Mouse (Mus musculus) ES-Bruce4 (cell line): ENCODE data around the gene 2510039O18Rik.

ENCODE experiments used
- EP300 ChIP-seq: IDR thresholded peaks from 2 replicates; pipeline ENCODE4 v1.6.1; 2011; ENCODE audit warnings: low read depth, low read length; ENCODE audit not compliant: insufficient read depth
- POLR2A ChIP-seq: IDR thresholded peaks from one replicate; pipeline ENCODE4 v1.8.1; 2011; ENCODE audit warnings: low read length; ENCODE audit not compliant: insufficient read depth

DNA sequence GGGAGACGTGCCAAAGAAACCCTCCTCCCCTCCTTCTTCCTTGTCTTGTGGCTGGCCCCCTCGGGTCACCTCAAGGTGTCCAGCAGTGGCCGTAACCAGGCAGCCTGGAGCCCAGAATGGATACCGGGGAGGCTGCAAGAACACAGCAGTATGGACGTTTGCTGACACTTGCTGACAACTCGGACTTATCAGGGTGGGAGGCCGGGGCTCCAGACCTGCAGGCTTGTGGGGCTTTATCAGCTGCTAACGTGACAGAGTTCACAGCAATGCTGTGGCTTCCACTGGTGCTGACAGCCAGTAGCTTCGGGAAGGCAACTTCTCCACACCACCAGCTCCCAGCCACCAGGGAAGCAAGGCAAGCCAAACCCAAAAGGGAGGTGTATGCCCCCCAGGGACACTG lies 28.6 kb downstream of the 2510039O18Rik start:
- TF ChIP-seq EP300 (no peak), POLR2A (no peak)
